Mouse (Mus musculus) E14TG2a.4 (cell line): ENCODE results near the gene Chil4.

Experiments
- H3K27me3 ChIP-seq: 2 replicates; pipeline ENCODE4 v1.6.1; 2014; ENCODE audit warnings: low read length, control low read depth; ENCODE audit not compliant: insufficient read depth
- H3K36me3 ChIP-seq: 2 replicates; pipeline ENCODE4 v1.6.1; 2014; ENCODE audit warnings: low read length, control low read depth; ENCODE audit not compliant: insufficient read depth
- H3K4me1 ChIP-seq: replicated peaks from 2 replicates; pipeline ENCODE4 v1.6.1; 2014; ENCODE audit warnings: low read depth, low read length, control low read depth
- H3K4me3 ChIP-seq: replicated peaks from 2 replicates; pipeline ENCODE4 v1.5.1; 2014; ENCODE audit warnings: mild to moderate bottlenecking, low read length
- H3K9me3 ChIP-seq: 2 replicates; pipeline ENCODE4 v1.6.1; 2014; ENCODE audit warnings: low read length, control low read depth
- CTCF ChIP-seq: conservative IDR thresholded peaks from 2 replicates; pipeline ENCODE4 v1.5.1; 2014; ENCODE audit warnings: low read length
- NANOG ChIP-seq: IDR thresholded peaks from 2 replicates; pipeline ENCODE4 v1.6.1; 2014; ENCODE audit warnings: borderline replicate concordance, low read length, mixed read lengths
- POU5F1 ChIP-seq: IDR thresholded peaks from 2 replicates; pipeline ENCODE4 v1.6.1; 2014; ENCODE audit warnings: low read length, borderline replicate concordance

Gene Chil4

GRCm38 (mm10) chr3:106171135-106171731 is 48.1 kb downstream of the Chil4 start:
- Histone ChIP-seq H3K4me1 (no peaks in the 10 kb centered on the region), H3K27me3 (no peaks in the 10 kb centered on the region), H3K4me3 (no peak overlapping the region), H3K9me3 (peaks cover 12% of the 10 kb centered on the region; the same call in 1 of the 2 replicates), H3K36me3 (no peaks in the 10 kb centered on the region)
- TF ChIP-seq POU5F1 (no peak), CTCF (no peak), NANOG (no peak)

DNA sequence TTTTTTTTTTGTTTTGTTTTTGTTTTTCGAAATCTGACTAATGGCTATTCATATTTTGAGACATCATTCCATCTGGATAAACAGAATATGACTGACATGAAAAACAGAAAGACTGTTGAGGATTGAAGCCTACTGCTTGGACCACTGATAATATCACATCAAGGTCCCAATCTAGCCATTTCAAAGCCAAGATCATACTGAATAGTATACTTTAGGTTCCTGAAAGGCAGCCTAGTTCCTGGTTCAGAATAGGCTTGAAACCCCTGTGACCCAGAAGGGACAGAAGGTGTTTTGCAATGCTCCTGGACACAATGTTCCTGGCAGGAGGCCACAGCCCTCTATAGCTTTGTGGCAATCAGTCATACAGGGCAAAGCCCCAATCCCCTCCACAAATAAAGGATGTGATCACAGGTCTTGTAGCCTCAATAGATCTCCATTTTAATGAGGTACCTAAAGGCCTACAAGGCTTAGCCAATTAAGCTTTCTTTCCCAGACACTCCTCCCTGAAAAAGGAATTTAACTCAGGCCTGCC is 48.7 kb downstream of the Chil4 start:
- no peaks in the 10 kb centered on the region for H3K36me3 ChIP-seq
- no peaks in the 10 kb centered on the region for H3K27me3 ChIP-seq
- H3K4me1 ChIP-seq, result no peaks in the 10 kb centered on the region
- peaks cover 11% of the 10 kb centered on the region; the same call in 1 of the 2 replicates for H3K9me3 ChIP-seq
- no peak for TF ChIP-seq POU5F1
- no peak for TF ChIP-seq CTCF
- no peak for TF ChIP-seq NANOG
- H3K4me3 ChIP-seq, result no peak overlapping the region

DNA sequence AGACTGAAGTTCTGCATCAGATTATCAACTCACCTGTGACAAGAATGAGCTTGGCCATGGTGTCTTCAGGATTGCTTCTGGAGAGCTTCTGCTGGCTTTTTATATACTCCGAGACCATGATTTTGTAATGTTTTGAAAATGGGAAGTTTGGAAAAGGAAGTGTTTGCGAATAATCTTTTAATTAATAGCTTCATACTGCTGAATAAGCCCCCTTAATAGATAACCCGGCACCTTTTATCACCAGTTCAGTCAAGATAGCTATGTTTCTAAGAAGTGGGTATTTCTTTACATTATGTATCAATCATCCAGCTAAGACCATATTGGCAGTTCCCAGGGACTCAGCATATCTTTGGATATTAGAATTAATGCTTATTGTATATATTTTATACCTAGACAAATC is 51.8 kb downstream of the Chil4 start, which contains the start of gene Chil3:
TSS of gene Chil3 (minus strand) at position 101 of the 400 bp plus-strand sequence.
- H3K4me1 ChIP-seq, result no peaks in the 10 kb centered on the region
- H3K4me3 ChIP-seq, result no peak within 1 kb of the TSS
- no peaks in the 10 kb centered on the region for H3K36me3 ChIP-seq
- H3K27me3 ChIP-seq, result no peaks in the 10 kb centered on the region
- TF ChIP-seq NANOG (no peak), POU5F1 (no peak), CTCF (no peak)
- 0 out of 2 replicates have a peak, but pooled peaks cover 3% of the 10 kb centered on the region for H3K9me3 ChIP-seq

DNA sequence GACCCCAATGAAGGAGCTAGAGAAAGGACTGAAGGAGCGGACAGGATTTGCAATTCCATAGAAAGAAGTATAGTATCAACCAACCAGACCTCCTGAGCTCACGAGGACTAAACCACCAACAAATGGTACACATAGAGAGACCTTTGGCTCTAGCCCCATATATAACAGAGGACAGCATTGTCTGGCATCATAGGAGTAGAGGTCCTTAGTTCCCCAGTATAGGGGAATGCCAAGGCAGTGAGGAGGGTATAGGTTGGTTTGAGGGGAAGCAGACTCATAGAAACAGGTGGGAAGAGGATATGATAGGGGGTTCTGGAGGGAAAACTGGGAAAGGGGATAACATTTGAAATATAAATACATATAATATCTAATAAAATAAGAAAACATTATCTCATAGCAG is 64.9 kb downstream of the Chil4 start:
- no peak overlapping the region for H3K4me3 ChIP-seq
- no peaks in the 10 kb centered on the region for H3K9me3 ChIP-seq
- no peak for TF ChIP-seq POU5F1
- TF ChIP-seq NANOG, result no peak
- TF ChIP-seq CTCF, result no peak
- no peaks in the 10 kb centered on the region for H3K36me3 ChIP-seq
- no peaks in the 10 kb centered on the region for H3K27me3 ChIP-seq
- no peaks in the 10 kb centered on the region for H3K4me1 ChIP-seq
